Mouse (Mus musculus): ENCODE results near the gene Scand1. TPM values are rescaled to one million over a fixed set of nuclear protein-coding genes. Genes with fewer than 3 reads are reported as not detected.

Gene Scand1
- total RNA-seq (2023) = 148 and 170 TPM in 2 replicates

DNA sequence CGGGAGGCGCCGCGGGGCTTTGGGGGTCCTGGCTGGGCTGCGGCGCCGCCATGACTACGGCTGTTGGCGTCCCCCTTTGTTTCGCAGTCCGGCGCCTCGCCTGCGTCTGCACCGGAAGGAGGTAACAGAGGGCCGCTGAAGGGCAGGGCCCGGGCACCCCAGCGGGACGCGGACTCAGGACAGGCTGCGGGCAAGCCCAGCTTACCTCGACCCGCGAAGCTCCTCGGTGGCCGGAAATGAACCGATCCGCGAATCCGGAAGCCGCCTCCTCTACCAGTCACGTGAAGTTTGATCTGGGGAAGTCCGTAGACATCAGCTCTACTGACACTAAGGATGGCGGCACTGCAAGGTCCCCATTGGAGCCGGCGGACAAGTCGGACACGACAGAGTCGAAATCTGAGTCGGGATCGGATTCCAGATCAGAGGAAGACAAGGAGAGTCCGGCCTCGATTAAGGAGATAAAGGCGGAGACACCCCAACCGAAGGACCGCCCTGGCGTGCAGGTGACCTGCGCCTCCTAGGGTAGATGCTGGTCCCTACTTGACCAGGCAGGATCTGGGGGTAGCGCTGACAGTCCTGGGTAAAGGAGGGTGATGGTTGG, at the start of gene Scand1, which contains the start of gene Cnbd2:
Gene Scand1 (minus strand): TSS at position 408 of the 601 bp plus-strand sequence.
Gene Cnbd2 (plus strand): TSS at position 3 of the 601 bp plus-strand sequence.

Other genes with a start within 250 kb of the Scand1 start
- gene Spag4, start 247.5 kb downstream of the Scand1 start, total RNA-seq (2023) = 0.43 and 0.85 TPM in 2 replicates
- 65.0 and 74.0 TPM in 2 replicates for gene Cpne1, start 200.7 kb downstream of the Scand1 start, total RNA-seq (2023)
- 17.7 and 19.8 TPM in 2 replicates for gene Rbm12, start 200.7 kb downstream of the Scand1 start, total RNA-seq (2023)
- 9.9 and 20.0 TPM in 2 replicates for gene Gm28036, start 185.6 kb downstream of the Scand1 start, total RNA-seq (2023)
- 41.2 and 53.9 TPM in 2 replicates for gene Romo1, start 168.7 kb downstream of the Scand1 start, total RNA-seq (2023)
- 14.0 and 18.5 TPM in 2 replicates for gene Nfs1, start 168.5 kb downstream of the Scand1 start, total RNA-seq (2023)
- gene Rbm39, start 132.5 kb downstream of the Scand1 start, total RNA-seq (2023) = 1,780 and 2,284 TPM in 2 replicates
- 30.1 and 44.3 TPM in 2 replicates for gene Phf20, start 116.2 kb downstream of the Scand1 start, total RNA-seq (2023)
- gene Cnbd2, start 405 bp downstream of the Scand1 start, total RNA-seq (2023) = 6.1 and 11.3 TPM in 2 replicates
- gene Epb41l1, start 108.2 kb upstream of the Scand1 start, total RNA-seq (2023) = 0.50 TPM in 1 of 2 replicates, not detected in the other
- 15.5 and 28.5 TPM in 2 replicates for gene Aar2, start 234.9 kb upstream of the Scand1 start, total RNA-seq (2023)

Measured in neutrophil, adult 65 days (primary cell).